Mouse (Mus musculus) cerebellum, adult 2 months (tissue): ENCODE data around the gene Dnajc1. TPM values are rescaled to one million over a fixed set of nuclear protein-coding genes. Genes with fewer than 3 reads are reported as not detected.

Source experiments
- DNase-seq, 2 experiments: peaks; one replicate each; pipeline ENCODE4 v3.0.0; 2021
- H3K27ac ChIP-seq: fragments of 200-500 bp; 2 replicates; pipeline ENCODE4 v1.5.1; 2012; ENCODE audit warnings: low read length, control low read depth, inconsistent platforms; ENCODE audit not compliant: insufficient read depth
- H3K27me3 ChIP-seq: fragments of 200-500 bp; 2 replicates; pipeline ENCODE4 v1.6.1; 2012; ENCODE audit warnings: inconsistent platforms, mild to moderate bottlenecking, low read length, moderate library complexity; ENCODE audit not compliant: control insufficient read depth, insufficient read depth
- H3K4me1 ChIP-seq: fragments of 200-500 bp; 2 replicates; pipeline ENCODE4 v1.6.1; 2011; ENCODE audit warnings: low read length; ENCODE audit not compliant: control insufficient read depth, insufficient read depth
- H3K4me3 ChIP-seq: fragments of 200-500 bp; replicated peaks from 2 replicates; pipeline ENCODE3; 2011; ENCODE audit warnings: mild to moderate bottlenecking, low read depth, low read length, control low read depth; ENCODE audit not compliant: insufficient read depth
- CTCF ChIP-seq: fragments of 200-500 bp; IDR thresholded peaks from 2 replicates; pipeline ENCODE4 v1.5.1; 2011; ENCODE audit warnings: low read depth, mild to moderate bottlenecking, control low read depth, low read length, moderate library complexity, borderline replicate concordance; ENCODE audit not compliant: insufficient read depth
- POLR2A ChIP-seq: fragments of 200-500 bp; IDR thresholded peaks from 2 replicates; pipeline ENCODE4 v1.6.1; 2011; ENCODE audit warnings: low read length, control low read depth, borderline replicate concordance; ENCODE audit not compliant: insufficient read depth
- WGBS: fragments of 180-500 bp; shearing (Covaris S2); methylation state at CpG from one replicate; pipeline ENCODE4 v1.1.7; 2018; 5-methylcytosine and 5-hydroxymethylcytosine counted together
- polyA plus RNA-seq: library from polyadenylated mRNA; depleted of rRNA; stranded (reverse); fragments of >200 nt; gene quantifications from 2 replicates; pipeline ENCODE4 v1.2.3, GENCODE M21; 2012

Dnajc1 gene
- polyA plus RNA-seq, 1 experiment, result 12.9 TPM

DNA sequence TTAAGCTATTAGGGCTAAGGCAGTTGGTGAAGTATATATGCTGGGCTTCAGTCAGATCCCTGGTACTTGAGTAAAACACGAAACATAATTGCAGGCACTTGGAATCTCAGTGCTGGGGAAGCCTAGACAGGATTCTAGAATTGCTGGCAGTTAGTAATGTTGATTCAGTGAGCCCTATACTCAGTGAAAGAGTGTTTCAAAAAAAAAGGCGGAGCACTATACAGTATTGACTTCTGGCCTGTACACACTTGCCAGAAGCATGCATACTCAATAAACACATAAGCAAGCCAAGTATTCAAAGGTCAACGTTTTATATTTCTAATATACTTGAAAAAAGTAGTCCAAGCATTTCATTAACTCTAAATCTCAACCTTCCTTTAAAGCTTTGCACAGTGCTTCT lies 211.0 kb downstream of the Dnajc1 start:
- H3K4me3 ChIP-seq, result no peak overlapping the region
- no peak overlapping the region for H3K27ac ChIP-seq
- no peaks in the 10 kb centered on the region for H3K4me1 ChIP-seq
- WGBS, result 89% methylated on average over 3 of the region's 3 CpGs
- DNase-seq, result no peak
- H3K27me3 ChIP-seq, result no peaks in the 10 kb centered on the region
- TF ChIP-seq POLR2A (no peak), CTCF (no peak)

DNA sequence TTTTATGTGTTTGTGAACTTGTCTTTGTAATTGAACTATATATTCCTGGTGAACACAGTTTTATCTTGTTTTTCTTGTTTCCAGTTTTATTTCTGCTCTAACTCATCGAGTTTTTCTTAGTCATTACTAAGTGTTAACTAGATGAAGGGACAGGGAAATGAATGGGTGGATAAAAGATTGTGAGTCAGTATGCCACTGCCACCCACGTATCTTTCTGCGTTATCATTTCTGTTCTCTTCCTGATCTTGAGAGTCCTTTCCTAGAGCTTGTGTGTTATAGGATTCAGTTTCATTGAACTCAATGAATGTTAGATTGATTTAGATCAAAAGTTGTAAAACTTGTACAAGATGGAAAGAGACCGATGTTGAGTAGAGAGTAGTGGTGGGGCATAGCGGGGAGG lies 212.3 kb downstream of the Dnajc1 start:
- H3K27ac ChIP-seq, result no peak overlapping the region
- H3K27me3 ChIP-seq, result no peaks in the 10 kb centered on the region
- no peak for TF ChIP-seq POLR2A
- H3K4me3 ChIP-seq, result no peak overlapping the region
- WGBS, result 98% methylated on average over 5 of the region's 5 CpGs
- H3K4me1 ChIP-seq, result no peaks in the 10 kb centered on the region
- no peak for DNase-seq

DNA sequence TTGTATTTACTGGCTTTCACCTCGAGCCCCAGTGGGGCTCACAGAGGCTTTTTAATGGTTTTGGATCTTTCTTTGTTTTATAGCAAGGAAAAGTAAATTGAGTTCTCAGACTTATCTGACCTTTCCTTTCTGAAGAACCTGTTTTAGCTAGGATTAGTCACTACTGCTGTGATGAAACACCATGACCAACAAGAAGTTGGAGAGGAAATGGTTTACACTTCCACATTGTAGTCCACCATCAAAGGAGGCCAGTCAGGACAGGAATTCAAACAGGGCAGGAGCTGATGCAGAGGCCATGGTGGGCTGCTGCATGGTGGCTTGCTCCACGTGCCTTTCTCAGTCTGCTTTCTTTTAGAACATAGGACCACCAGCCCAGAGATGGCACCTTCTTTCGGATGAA lies 216.4 kb downstream of the Dnajc1 start:
- Histone ChIP-seq H3K4me3 (no peak overlapping the region), H3K27me3 (no peaks in the 10 kb centered on the region), H3K27ac (no peak overlapping the region), H3K4me1 (no peaks in the 10 kb centered on the region)
- TF ChIP-seq POLR2A, result no peak
- TF ChIP-seq CTCF, result no peak
- WGBS, result 94% methylated on average over 3 of the region's 3 CpGs
- no peak for DNase-seq

DNA sequence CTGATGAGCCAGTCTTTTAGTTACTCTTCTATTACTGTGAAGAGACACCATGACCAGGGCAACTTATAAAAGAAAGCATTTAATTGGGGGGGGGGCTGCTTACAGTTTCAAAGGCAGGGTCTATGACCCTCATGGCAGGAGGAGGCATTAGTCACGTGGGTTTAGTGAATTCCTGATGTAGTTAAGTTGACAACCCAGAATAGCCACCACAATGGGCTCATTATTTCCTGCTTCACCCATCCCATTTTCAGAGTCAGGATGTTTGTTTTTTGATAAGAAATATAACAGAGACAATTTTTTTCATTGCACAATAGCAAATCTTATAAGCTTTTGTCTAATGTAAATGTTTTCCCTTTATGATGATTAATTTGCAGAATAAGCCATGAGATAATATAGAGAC lies 217.4 kb downstream of the Dnajc1 start:
- TF ChIP-seq POLR2A, result no peak
- no peak for TF ChIP-seq CTCF
- no peak overlapping the region for H3K4me3 ChIP-seq
- WGBS, result 57% methylated on average over 1 of the region's 1 CpGs
- H3K4me1 ChIP-seq, result no peaks in the 10 kb centered on the region
- H3K27ac ChIP-seq, result no peak overlapping the region
- no peaks in the 10 kb centered on the region for H3K27me3 ChIP-seq
- DNase-seq, result no peak

DNA sequence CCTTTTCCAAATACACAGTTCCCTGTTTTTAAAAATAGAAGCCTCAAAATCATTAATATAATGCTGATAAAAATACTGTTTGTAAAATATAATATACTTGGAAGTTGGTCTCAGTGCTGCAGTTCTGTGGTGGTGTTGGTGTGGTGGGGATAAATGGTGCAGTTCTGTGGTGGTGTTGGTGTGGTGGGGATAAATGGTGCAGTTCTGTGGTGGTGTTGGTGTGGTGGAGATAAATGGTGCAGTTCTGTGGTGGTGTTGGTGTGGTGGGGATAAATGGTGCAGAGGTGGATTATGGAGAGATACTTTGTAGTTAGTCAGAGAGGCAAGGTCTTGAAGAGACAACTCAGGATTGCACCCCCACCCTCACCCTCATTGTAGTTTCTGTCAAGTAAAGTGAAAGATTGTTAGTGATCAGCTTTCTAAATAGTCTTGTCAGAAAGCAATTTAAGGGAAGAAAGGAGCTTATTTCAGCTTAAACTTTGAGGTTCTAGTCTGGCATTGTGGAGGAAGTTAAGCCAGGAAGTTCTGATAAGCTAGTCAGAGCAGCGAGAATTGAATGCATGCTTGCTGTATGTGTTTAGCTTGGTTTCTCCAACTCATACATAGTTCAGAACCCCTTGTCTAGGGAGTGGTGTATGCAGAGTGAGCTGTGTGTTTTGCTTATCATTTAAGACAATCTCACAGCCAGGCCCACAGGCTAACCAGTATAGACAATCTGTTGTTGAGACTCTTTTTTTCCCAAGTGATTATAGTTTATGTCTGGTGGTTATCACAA lies 223.3 kb downstream of the Dnajc1 start:
- WGBS, result 93% methylated on average over 1 of the region's 1 CpGs
- no peak for DNase-seq
- Histone ChIP-seq H3K4me1 (no peaks in the 10 kb centered on the region), H3K27ac (no peak overlapping the region), H3K27me3 (no peaks in the 10 kb centered on the region), H3K4me3 (no peak overlapping the region)
- TF ChIP-seq POLR2A (no peak), CTCF (no peak)

DNA sequence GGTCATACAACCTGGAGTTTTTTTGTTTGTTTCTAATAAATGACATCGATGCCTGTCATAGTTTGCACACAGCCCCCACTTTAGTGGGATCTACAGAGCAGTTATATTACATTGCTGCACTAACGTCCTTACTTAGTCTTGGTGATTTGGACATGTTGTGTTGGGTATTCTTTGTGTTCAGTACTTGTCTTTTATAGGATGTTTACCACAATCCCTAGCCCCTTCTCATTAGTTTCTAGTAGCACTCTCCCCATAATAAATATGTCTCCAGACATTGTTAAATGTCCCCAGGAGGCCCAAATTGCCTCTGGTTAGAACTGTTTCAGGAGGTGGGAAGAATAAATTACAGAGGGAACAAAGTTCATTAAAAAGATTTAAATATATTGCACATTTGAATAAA lies 227.1 kb downstream of the Dnajc1 start:
- no peak for TF ChIP-seq CTCF
- no peak for TF ChIP-seq POLR2A
- Histone ChIP-seq H3K27me3 (no peaks in the 10 kb centered on the region), H3K27ac (no peak overlapping the region), H3K4me3 (no peak overlapping the region), H3K4me1 (no peaks in the 10 kb centered on the region)
- WGBS, result 81% methylated on average over 2 of the region's 2 CpGs
- no peak for DNase-seq

DNA sequence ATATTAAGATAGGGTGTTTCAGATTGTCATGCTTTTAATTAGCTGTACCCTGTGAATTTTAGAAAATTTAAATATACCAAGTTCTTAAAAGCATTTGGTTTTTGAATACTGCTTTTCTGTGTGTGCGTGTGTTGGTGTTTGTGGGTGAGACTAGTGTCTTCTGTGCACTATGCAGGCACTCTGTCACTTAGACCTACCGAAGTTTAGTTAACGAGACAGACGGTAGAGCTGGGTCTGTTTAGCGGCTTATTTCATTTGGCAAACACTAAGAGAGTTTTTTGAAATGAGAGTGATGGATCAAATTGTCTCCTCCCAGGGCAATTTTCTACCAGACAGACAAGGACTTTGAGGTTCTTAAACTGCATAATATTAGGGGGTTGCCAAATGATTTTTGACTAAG lies 231.6 kb downstream of the Dnajc1 start:
- H3K4me1 ChIP-seq, result no peaks in the 10 kb centered on the region
- no peak for DNase-seq
- H3K4me3 ChIP-seq, result no peak overlapping the region
- H3K27ac ChIP-seq, result no peak overlapping the region
- no peak for TF ChIP-seq POLR2A
- TF ChIP-seq CTCF, result no peak
- no peaks in the 10 kb centered on the region for H3K27me3 ChIP-seq
- WGBS, result 60% methylated on average over 5 of the region's 5 CpGs

DNA sequence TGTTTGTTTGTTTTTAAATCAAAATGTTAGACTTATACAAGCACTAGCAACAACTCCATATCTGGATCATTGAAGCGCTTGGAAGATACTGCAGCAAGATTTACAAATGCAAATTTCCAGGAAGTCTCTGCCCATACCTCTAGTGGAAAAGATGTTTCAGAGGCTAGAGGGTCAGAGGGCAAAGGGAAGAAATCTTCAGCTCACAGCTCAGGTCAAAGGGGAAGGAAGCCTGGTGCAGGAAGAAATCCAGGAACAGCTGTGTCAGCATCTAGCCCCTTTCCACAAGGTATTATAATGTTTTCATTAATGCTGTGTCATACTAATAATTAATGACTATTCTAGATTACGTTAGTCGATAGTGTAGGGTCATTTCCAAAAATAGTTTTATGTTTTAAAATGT lies 233.2 kb downstream of the Dnajc1 start:
- DNase-seq, result no peak
- Histone ChIP-seq H3K27me3 (no peaks in the 10 kb centered on the region), H3K27ac (no peak overlapping the region), H3K4me1 (no peaks in the 10 kb centered on the region), H3K4me3 (no peak overlapping the region)
- 94% methylated on average over 3 of the region's 3 CpGs for WGBS
- TF ChIP-seq CTCF (no peak), POLR2A (no peak)
